Mouse (Mus musculus) liver, postnatal 0 days (tissue): Measurements from ENCODE around the gene Mogat2. TPM values are rescaled to one million over a fixed set of nuclear protein-coding genes. Genes with fewer than 3 reads are reported as not detected.

Experiments used
- ATAC-seq: fragments of 200-750 bp; cut with Nextera tagmentation; 2 replicates; pipeline ENCODE4 v1.8.0; 2017; ENCODE audit warnings: mild to moderate bottlenecking, moderate library complexity
- DNase-seq: peaks from one replicate; pipeline ENCODE4 v3.0.0-alpha.2; 2016
- H3K27ac ChIP-seq: fragments of 300-500 bp; sonication (generic); 2 replicates; pipeline ENCODE4 v1.5.1; 2014; ENCODE audit warnings: antibody characterized with exemption, moderate library complexity, mild to moderate bottlenecking, low read depth
- H3K27me3 ChIP-seq: fragments of 300-500 bp; sonication (generic); 2 replicates; pipeline ENCODE4 v1.6.1; 2014; ENCODE audit warnings: low read length, control low read depth, mixed read lengths; ENCODE audit not compliant: insufficient read depth
- H3K36me3 ChIP-seq: fragments of 300-500 bp; sonication (generic); replicated peaks from 2 replicates; pipeline ENCODE4 v1.6.1; 2014; ENCODE audit warnings: mild to moderate bottlenecking, control low read depth, low read length, moderate library complexity, mixed read lengths; ENCODE audit not compliant: insufficient read depth
- H3K4me1 ChIP-seq: fragments of 300-500 bp; sonication (generic); 2 replicates; pipeline ENCODE4 v1.6.1; 2014; ENCODE audit warnings: antibody characterized with exemption, mild to moderate bottlenecking, control low read depth; ENCODE audit not compliant: insufficient read depth
- H3K4me2 ChIP-seq: fragments of 300-500 bp; sonication (generic); 2 replicates; pipeline ENCODE4 v1.6.1; 2014; ENCODE audit warnings: low read depth, mild to moderate bottlenecking, low read length, moderate library complexity, mixed read lengths
- H3K4me3 ChIP-seq: fragments of 300-500 bp; sonication (generic); 2 replicates; pipeline ENCODE4 v1.5.1; 2014; ENCODE audit warnings: low read depth, low read length
- H3K9ac ChIP-seq: fragments of 300-500 bp; sonication (generic); replicated peaks from 2 replicates; pipeline ENCODE4 v1.6.1; 2014; ENCODE audit warnings: mild to moderate bottlenecking, moderate library complexity
- H3K9me3 ChIP-seq: fragments of 300-500 bp; sonication (generic); 2 replicates; pipeline ENCODE4 v1.6.1; 2016; ENCODE audit warnings: mild to moderate bottlenecking, control low read depth, low read length, mixed read lengths
- CTCF ChIP-seq: sonication (generic); IDR thresholded peaks from 2 replicates; pipeline ENCODE4 v1.5.1; 2016; ENCODE audit warnings: antibody characterized with exemption, low read depth
- EP300 ChIP-seq: IDR thresholded peaks from 2 replicates; pipeline ENCODE4 v1.6.1; 2016; ENCODE audit warnings: antibody characterized with exemption, low read depth, mild to moderate bottlenecking
- WGBS: fragments of 180-500 bp; shearing (Covaris S2); extraction: QIAGEN DNeasy Blood & Tissue Kit; methylation state at CpG from one replicate; pipeline ENCODE4 v1.1.7; 2014; ENCODE audit not compliant: insufficient replicate concordance; 5-methylcytosine and 5-hydroxymethylcytosine counted together
- polyA plus RNA-seq: library from polyadenylated mRNA; unstranded; fragments of >200 nt; fragmentation: Nextera tagmentation; extraction: Ambion mirVana; gene quantifications from 2 replicates; pipeline ENCODE4 v1.2.1, GENCODE M21; 2015

The Mogat2 gene
- polyA plus RNA-seq, 1 experiment from 2014 or later, result 4.0 TPM

DNA sequence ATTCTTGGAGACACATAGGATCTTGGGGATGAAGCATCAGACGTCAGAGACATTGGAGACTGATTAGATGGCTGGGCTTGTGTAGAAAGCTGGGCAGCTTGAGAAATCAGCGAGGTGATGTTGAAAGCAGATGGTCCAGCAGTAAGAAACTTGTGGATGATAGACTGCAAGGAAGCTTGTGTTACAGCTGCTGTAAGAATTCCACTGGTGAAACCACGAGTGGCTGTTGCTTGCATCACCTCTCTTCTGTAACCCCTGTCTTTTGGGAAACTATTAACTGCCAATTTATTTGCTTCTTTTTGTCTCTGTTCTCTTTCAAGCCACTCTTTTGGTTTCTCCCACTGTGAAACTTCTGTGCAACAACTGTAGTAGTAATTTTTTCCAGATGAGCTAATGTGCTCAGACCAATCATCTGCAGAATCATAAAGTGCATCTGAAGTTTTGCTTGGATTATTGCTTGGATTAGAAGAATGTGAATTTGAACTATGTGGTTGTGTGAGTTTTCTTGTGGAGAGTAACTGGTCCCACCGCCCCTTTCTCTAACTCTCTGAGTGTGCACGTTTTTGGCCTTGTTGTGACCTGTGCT, 9.8 kb upstream of the Mogat2 start:
- H3K4me1 ChIP-seq, result peaks cover 7% of the 10 kb centered on the region; the same call in 1 of the 2 replicates
- peaks cover 4% of the 10 kb centered on the region; the same call in 1 of the 2 replicates for H3K27me3 ChIP-seq
- no peaks in the 10 kb centered on the region for H3K9me3 ChIP-seq
- no peak overlapping the region for H3K4me2 ChIP-seq
- no peak overlapping the region for H3K9ac ChIP-seq
- ATAC-seq, result no peak
- no peak for TF ChIP-seq CTCF
- TF ChIP-seq EP300, result no peak
- H3K4me3 ChIP-seq, result no peak overlapping the region
- 36% methylated on average over 5 of the region's 5 CpGs for WGBS
- no peak overlapping the region for H3K27ac ChIP-seq
- DNase-seq, result no peak
- no peaks in the 10 kb centered on the region for H3K36me3 ChIP-seq

DNA sequence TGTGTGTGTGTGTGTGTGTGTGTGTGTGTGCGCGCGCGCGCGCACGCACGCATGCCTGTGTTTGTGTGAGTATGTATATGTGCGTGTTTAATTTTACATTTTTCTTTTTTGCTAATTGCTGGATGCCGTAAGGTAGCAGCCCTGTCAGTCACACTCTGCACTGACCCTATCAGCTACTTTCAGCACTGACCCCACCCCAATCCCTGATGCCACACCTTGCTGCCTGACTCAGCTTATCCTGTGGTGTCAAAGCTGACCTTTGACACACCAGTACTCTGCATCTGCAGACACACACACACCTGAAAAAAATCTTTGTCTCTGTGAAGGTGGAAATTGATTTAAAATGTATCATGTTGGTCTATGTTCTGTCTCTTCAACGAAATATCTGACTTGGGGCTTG, 3.7 kb upstream of the Mogat2 start:
- no peaks in the 10 kb centered on the region for H3K9me3 ChIP-seq
- no peak overlapping the region for H3K4me2 ChIP-seq
- ATAC-seq, result no peak
- H3K4me3 ChIP-seq, result no peak overlapping the region
- H3K9ac ChIP-seq, result no peak overlapping the region
- no peak overlapping the region for H3K27ac ChIP-seq
- H3K4me1 ChIP-seq, result peaks cover 15% of the 10 kb centered on the region
- 84% methylated on average over 11 of the region's 11 CpGs for WGBS
- no peak for DNase-seq
- H3K27me3 ChIP-seq, result no peaks in the 10 kb centered on the region; the same call in 1 of the 2 replicates
- H3K36me3 ChIP-seq, result no peaks in the 10 kb centered on the region
- TF ChIP-seq CTCF, result no peak
- no peak for TF ChIP-seq EP300

DNA sequence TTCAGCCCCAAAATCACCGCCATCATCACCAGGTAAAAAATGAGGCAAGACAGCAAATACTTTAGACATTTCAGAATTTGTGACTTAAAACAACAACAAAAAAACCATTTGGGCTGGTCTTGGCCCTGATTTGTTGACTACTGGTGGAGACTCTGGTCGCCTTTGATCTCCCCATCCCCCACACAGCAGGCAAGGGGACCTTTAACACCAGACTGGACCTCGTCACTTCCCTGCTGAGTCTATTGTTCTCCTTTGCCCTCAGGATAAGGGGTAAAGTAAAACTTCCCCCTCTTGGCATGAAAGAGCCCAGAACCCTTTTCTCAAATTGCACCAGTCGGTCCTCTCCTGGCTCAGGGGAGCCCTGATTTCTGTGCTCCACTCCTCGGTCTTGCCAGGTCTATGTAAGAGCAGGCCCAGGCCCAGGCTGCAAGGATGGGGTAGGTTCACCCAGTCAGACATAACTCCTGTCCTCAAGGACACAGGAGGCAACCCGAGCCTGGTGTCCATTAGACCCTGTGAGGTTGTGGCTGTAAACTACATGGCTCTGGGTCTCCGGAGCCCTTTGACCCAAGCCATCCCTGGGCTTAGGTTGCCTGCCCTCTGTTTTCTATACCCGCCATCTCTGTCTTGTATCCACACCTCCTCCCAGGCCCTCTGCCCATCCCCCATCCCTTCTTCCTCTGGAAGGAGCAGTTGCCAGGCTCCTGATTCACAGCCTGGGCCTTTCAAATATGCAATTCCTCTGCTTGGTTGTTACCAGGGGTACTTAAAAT, 1.3 kb downstream of the Mogat2 start:
- WGBS, result 46% methylated on average over 8 of the region's 8 CpGs
- ATAC-seq, result no peak
- Histone ChIP-seq H3K9me3 (no peaks in the 10 kb centered on the region), H3K36me3 (no peaks in the 10 kb centered on the region; the same call in 1 of the 2 replicates), H3K4me3 (no peak overlapping the region), H3K4me1 (peaks cover 31% of the 10 kb centered on the region), H3K9ac (no peak overlapping the region), H3K27me3 (no peaks in the 10 kb centered on the region; the same call in 1 of the 2 replicates), H3K4me2 (peak overlapping the region; percentile 71; the same call in 1 of the 2 replicates), H3K27ac (no peak overlapping the region)
- no peak for DNase-seq
- TF ChIP-seq EP300, result no peak
- TF ChIP-seq CTCF, result no peak

DNA sequence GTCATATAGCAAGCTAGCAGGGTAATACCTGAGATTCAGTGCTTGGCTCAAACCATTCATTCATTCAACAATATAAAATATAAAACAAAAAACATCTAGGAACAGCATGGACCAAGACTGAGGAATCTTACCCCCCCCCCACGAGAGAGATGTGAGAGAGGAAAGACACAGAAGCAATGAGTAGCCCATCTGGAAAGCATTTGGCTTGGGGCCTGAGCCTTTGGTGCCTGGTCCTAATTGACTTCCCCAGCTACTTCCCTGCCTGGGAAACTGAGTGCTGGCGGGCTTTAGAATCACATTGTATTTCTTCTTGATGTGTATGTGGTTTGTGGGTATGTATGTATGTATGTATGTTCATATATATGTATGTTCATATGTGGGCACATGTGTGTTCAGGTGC, 2.8 kb downstream of the Mogat2 start:
- H3K27me3 ChIP-seq, result no peaks in the 10 kb centered on the region; the same call in 1 of the 2 replicates
- DNase-seq, result no peak
- H3K27ac ChIP-seq, result no peak overlapping the region
- no peaks in the 10 kb centered on the region for H3K9me3 ChIP-seq
- no peak overlapping the region for H3K4me3 ChIP-seq
- H3K36me3 ChIP-seq, result no peaks in the 10 kb centered on the region; the same call in none of the 2 replicates
- H3K9ac ChIP-seq, result no peak overlapping the region
- TF ChIP-seq CTCF, result no peak
- TF ChIP-seq EP300, result no peak
- ATAC-seq, result no peak
- 71% methylated on average over 2 of the region's 2 CpGs for WGBS
- no peak overlapping the region for H3K4me2 ChIP-seq
- peaks cover 31% of the 10 kb centered on the region for H3K4me1 ChIP-seq

DNA sequence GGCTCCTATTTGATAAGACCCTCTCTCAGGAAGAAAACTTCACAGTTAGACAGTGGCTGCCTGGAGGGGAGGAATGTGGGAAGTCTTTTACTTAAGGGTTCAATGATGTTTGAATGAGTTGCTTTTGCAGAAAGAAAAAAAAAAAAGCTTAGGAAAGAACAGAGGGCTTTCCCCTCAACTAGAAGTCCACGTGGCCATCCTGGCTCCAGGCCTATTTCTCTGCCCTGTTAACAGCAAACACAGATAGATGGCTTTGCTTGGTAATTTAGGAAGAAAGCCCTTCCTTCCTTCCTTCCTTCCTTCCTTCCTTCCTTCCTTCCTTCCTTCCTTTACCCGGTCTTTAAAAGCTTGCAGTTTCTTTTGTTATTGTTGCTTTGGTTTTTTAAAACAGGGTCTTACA, 3.5 kb downstream of the Mogat2 start:
- no peaks in the 10 kb centered on the region; the same call in none of the 2 replicates for H3K36me3 ChIP-seq
- H3K9me3 ChIP-seq, result no peaks in the 10 kb centered on the region
- peaks cover 32% of the 10 kb centered on the region for H3K4me1 ChIP-seq

DNA sequence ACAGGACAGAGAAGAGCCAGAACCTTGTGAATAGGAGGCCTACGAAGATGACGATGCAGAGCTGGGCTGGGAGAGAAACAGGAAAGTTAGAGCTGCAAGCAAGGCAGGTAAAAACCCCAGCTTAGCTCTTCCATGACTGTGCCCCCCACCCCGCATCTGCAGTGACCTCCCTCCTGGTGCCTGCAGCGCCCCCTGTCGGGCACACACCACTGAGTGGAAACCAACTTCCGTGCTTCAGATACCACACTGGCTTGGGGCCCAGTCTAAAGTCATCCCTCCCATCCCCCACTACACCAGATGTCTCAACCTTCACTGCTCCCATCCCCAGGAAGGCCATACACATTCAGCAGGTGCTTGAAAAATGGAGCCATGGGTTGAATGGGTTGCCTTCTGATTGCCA, 5.8 kb downstream of the Mogat2 start:
- Histone ChIP-seq H3K9ac (no peak overlapping the region), H3K4me1 (peaks cover 39% of the 10 kb centered on the region), H3K4me3 (no peak overlapping the region), H3K36me3 (no peaks in the 10 kb centered on the region; the same call in none of the 2 replicates), H3K4me2 (no peak overlapping the region), H3K27ac (no peak overlapping the region), H3K9me3 (no peaks in the 10 kb centered on the region), H3K27me3 (no peaks in the 10 kb centered on the region)
- WGBS, result 61% methylated on average over 6 of the region's 6 CpGs
- ATAC-seq (no peak), DNase-seq (no peak)
- TF ChIP-seq CTCF, result peak; percentile 43; the same call in 1 of the 2 replicates
- TF ChIP-seq EP300, result no peak

More for the DNA sequence above, 3.5 kb downstream of the Mogat2 start:
- no peak overlapping the region for H3K9ac ChIP-seq
- WGBS, result 28% methylated on average over 2 of the region's 2 CpGs
- H3K4me3 ChIP-seq, result no peak overlapping the region
- DNase-seq (no peak), ATAC-seq (no peak)
- TF ChIP-seq EP300 (no peak), CTCF (no peak)
- no peaks in the 10 kb centered on the region; the same call in 1 of the 2 replicates for H3K27me3 ChIP-seq
- H3K27ac ChIP-seq, result no peak overlapping the region
- no peak overlapping the region for H3K4me2 ChIP-seq
